Mouse (Mus musculus) kidney, adult 18-20 months (tissue): ENCODE results near the gene Il11ra1.
A peak's percentile ranks its signal among the peaks of the same experiment; 100 is the strongest.
"Not testable (repeated sequence)": the region's sequence is repeated elsewhere in the genome, so short reads cannot be mapped to it uniquely, and the experiment has no call there.

ENCODE experiments used
- DNase-seq: peaks from one replicate; pipeline ENCODE4 v3.0.0; 2021

The Il11ra1 gene

DNA sequence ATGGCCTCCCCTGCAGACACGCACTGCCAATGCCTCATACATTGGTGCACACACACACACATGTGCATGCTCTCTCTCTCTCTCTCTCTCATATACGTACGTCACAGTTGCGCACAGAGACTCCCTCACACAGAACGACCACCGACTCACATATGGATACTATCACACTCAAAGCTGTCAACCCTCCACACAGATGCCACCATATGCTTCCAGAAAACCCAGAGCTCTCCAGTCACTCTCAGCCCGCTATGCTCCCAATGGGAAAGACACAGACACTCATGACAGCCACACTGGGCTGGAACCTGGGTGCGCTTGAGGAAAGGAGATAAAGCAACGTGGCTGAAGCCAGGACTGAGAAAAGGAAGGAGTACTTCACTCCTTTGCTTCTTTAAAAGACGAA is 17.8 kb upstream of the Il11ra1 start:
- no peak for DNase-seq

DNA sequence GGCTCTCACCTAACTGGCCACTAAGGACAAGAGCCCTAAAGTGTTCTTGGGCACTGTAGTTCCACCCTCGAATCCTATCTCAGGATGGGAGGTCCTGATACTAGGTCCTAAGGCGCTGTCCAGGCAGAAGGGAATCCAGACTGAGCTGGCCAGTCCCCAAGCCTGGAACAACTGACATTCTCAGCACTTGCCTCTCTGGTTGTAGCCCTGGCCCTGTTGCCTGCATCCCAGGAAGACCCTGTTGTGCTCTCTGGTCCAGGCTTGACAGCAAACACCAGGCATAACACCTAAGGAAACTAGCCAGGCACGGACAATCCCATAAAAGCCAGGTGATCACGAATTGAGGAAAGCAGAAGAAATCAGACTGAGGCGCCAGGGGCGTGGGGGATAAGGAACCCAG is 17.0 kb upstream of the Il11ra1 start:
- DNase-seq: no peak

DNA sequence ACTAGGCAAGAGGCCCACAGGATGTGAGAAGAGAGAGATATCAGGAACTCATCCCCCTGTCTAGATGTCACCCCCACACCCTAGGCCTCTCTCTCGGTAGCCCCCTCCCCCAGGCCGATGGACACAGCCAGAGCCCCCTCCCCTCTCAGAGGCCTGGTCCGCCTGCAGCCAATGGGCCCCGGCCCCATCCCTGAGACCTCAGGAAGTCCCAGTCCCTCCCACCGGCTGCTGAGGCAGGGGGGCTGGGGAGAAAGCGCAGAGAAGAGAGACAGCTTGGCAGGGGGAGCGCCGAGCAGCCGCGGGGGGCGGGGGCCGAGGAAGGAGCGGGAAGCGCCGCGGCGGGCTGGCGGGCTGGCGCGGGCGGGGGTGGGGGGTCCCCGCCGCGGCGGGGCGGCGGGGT is 16.5 kb upstream of the Il11ra1 start:
- DNase-seq: not testable (repeated sequence)

DNA sequence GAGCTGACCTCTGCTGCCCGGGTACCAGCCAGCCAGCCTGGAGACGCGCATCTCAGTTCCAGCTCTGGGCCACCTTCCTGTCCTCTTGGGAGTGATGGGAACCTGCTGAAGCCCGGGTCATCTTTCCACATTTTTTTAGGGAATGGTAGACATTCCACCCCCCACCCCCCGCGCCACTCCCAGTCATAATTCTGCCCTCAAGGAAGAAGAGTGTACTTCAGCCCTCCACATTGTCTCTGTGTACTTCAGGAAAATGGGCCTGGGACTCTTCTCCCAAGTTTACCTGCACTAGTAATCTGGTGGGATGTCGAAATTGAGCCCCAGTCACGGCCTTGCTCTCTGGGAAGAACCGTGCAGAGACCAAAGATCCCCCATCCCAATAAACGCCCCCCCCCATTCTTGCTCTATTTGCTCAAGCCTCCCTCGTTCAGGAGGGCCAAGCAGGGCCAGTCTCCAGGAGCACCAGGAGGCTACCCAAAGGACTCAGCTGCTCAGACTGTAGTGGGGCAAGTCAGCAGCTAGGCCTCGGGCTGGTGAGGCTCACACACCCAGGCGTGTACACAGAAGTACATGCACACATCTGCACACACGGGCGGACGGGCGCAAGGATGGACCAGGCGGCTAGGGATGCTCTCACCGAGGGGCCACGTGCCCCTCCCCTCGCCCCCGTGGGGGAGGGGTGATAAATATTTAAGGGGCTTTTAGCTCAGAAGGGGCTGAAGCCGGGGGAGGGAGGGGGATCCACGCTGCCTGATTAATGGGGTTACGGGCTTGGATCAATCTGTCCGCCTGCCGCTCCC is 15.5 kb upstream of the Il11ra1 start:
- not testable (repeated sequence) for DNase-seq

GRCm38 (mm10) chr4:41684931-41685453 is 14.8 kb upstream of the Il11ra1 start:
- DNase-seq: not testable (repeated sequence)

DNA sequence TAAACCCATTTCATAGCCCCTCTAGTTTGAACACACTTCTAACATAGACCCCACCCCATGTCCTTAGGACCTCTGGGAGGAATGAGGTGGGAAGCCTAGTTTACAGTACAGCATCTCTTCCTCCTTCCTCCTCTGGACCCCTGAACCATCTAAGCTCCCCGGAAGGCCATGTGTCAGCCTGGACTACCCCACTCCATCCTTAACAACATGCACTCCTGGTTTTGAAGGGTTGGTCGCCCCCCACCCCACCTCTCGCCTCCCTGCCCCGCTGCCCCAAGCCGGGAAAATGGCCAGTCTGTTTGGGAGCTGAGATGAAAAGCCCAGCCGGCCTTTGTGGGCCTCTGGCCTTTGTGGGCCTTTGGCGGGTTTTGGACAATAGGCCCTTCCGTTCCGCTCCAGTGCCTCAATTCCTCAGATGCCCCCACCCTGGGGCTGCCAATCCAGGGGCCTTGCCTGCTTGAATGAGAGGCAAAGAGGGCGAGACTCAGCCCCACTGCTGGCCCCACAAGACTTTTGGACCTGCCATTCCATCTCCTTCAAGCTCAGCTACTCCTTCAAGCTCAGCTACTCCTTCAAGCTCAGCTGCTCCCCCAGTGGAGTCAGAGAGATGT is 13.8 kb upstream of the Il11ra1 start:
- DNase-seq: not testable (repeated sequence)

- DNase-seq: not testable (repeated sequence)
These were observed 11.2 kb upstream of the Il11ra1 start for GRCm38 (mm10) chr4:41688562-41688961.

GRCm38 (mm10) chr4:41690014-41690413 is 9.8 kb upstream of the Il11ra1 start:
- DNase-seq: not testable (repeated sequence)

DNA sequence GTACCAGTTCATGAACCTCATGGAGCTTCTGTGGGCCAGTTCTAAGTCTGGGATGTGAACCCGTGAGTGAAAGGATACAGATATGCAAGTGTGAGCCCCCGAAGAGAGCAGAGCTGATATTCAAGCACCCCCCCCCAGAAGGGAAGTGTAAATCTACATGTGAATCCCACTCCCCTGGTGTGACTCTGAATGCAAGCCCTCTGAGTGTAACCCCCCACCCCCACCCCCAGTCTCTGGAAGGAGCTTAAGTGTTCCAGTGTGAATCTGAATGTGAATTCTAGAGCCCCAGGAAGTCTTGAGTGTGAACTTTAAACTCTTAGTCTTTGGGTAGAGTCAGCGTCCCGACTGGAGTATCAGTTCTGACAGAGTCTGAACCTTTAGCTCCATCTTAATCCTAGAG is 6.3 kb upstream of the Il11ra1 start:
- not testable (repeated sequence) for DNase-seq

- not testable (repeated sequence) for DNase-seq
These were observed 4.0 kb upstream of the Il11ra1 start for GRCm38 (mm10) chr4:41695800-41696199.

- DNase-seq: not testable (repeated sequence)
These were observed 3.3 kb upstream of the Il11ra1 start for GRCm38 (mm10) chr4:41696452-41696851.

- peak; percentile 88 for DNase-seq
These were observed 2.6 kb upstream of the Il11ra1 start, which contains the start of gene Cntfr for GRCm38 (mm10) chr4:41696930-41697841. Cntfr (minus strand) TSS chr4:41697089.

DNA sequence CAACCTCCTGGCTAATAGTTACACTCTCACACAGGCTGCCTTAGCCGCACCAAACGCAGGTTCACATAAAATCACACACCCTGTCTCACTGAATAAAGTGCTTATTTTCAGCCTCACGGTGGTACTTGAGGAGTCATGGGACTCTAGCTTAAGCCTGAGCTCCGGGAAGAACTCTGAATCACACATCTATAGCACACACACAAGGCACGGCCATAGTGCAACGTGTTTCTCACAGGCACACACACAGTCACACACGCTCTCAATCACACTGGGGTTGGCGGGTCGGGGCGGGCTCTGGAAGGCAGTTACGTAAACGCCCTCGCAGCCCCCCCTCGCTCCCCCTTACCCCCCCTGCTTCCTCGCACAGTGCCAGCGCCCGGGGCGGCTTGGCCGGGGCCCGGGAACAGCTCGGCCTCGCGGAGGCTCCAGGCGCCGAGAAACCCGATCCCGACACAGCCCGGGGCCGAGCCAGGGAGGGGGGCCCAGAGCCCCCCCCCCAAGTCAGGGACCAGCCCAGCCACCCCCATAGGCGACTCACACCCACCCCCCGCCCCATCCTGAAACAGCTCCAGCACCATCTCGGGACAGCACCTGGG is 1.3 kb upstream of the Il11ra1 start:
- DNase-seq: peak; percentile 62

DNA sequence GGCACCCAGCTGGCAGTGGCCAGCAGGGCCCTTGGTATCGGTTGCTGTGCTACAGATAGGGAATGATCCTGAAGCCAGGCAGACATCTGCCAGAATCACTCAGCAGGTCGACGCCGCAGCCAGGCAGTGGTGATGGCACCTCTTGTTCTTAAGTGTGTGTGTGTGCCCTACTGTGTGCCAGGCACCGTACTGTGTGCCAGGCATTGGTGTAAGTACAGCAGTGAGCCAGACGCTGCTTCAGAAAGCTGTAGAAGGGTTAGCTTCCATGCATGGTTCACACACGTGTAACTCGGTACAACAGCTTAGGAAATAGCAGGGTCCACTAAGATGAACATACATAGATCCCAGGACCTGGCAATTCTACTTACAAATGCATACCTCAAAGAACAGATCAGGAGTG is 435 bp downstream of the Il11ra1 start:
- not testable (repeated sequence) for DNase-seq

DNA sequence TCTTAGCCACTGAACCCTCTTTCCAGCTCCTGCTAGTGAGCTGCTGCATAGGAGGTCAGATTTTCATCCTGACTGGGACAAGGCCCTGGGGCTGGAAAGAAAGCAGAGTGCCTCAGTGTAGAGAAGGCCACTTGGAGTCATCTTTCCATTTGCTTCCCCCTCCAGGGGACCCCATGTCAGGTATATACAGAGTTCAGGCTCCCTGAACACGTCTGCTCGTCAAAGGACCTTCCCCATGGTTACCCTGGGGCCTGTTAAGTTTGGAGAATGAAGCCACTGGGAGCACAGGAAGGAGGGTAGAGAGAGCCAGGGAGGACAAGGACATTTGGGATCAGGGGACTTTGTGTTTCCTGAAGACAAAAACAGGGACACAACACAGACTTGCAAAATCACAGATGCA is 2.4 kb downstream of the Il11ra1 start:
- not testable (repeated sequence) for DNase-seq

- DNase-seq: peak; percentile 24
These were observed 4.9 kb downstream of the Il11ra1 start for GRCm38 (mm10) chr4:41704651-41705050.

- DNase-seq: no peak
These were observed 6.3 kb downstream of the Il11ra1 start for GRCm38 (mm10) chr4:41705922-41706754.

DNA sequence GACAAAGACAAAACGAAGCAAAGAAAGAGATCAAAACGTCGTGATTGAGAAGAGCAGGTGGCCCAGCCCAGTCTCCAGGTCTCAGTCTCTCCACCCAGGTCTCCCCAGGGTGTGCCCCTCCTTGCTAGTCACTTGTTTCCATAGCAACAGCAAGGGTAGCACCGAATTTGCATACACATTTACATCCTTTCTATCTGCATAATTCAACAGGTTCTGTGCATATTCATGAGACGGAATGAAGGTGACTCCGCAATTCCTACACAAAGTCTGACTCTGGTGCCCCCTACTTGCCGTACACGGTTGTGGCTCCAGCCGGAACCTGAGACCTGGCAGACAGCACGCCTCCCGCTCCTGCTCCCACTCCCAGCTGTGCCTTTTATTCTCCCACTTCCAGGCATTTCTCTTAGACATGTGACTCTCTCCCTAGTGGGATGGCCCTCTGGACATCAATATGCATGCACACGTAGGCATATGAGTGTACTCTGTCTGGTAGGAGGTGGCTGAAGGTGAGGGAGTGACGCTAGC is 7.3 kb downstream of the Il11ra1 start:
- DNase-seq: peak; percentile 82

DNA sequence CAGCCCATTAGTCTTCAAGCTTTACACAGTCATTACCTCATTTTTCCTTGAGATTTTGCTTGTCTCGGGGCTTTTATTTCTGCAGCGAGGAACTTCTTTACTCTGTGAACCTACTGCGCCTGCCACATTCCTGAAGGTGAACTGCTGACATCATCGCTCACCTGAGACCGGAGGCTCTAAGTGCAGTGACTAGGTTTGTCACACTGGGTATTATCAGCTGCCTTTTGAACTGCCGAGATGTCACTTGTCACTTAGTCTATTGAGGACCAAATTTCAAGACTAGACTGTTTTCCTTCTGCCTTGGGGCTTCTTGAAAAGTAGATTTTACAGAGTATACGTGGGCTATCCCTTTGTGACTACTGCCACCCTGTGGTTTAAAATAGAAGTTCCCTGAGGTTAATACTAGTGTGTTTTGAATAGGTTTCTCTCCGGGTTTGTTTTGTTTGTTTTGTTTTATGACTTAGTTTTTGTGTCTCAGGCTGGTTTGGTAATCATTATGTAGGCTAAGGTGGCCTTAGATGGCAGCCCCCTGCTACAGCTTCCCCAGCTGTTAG is 8.5 kb downstream of the Il11ra1 start:
- peak; percentile 50 for DNase-seq

DNA sequence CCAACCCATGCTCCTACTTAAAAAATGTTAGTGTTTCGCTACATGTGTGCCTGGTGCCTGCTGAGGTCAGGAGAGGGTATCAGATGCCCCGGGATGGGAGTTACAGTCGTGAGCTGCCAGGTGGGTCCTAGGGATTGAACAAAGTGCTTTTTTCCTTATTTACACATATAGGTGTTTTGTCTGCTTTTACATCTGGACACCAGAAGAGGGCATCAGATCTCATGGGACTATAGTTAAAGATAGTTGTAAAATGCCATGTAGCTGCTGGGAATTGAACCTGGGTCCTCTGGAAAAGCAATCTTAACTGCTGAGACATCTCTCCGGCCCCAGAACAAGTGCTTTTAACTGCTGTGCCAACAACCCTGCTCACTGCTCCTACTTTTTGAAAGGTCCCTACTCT is 10.4 kb downstream of the Il11ra1 start:
- DNase-seq: no peak
